Mouse (Mus musculus) heart, embryonic 15.5 days (tissue): ENCODE measurements at regions not wholly inside any gene's neighbourhood (a gene's known extent, or its start where the extent isn't known, plus 50 kb on each side); places are given as distances from the start of the nearest gene placed in this dataset.

ENCODE experiments used
- ATAC-seq: fragments of 200-750 bp; cut with Nextera tagmentation; replicated peaks from 2 replicates; pipeline ENCODE4 v1.8.0; 2017; ENCODE audit warnings: low read depth, moderate TSS enrichment; ENCODE audit not compliant: insufficient number of reproducible peaks, insufficient read depth, low FRiP score
- H3K27ac ChIP-seq: fragments of 300-500 bp; sonication (generic); 2 replicates; pipeline ENCODE4 v1.5.1; 2015; ENCODE audit warnings: mild to moderate bottlenecking, inconsistent platforms
- H3K27me3 ChIP-seq: fragments of 300-500 bp; sonication (generic); 2 replicates; pipeline ENCODE4 v1.6.1; 2015; ENCODE audit warnings: inconsistent platforms
- H3K36me3 ChIP-seq: fragments of 300-500 bp; sonication (generic); 2 replicates; pipeline ENCODE4 v1.6.1; 2015; ENCODE audit warnings: mild to moderate bottlenecking, inconsistent platforms
- H3K4me1 ChIP-seq: fragments of 300-500 bp; sonication (generic); replicated peaks from 2 replicates; pipeline ENCODE4 v1.6.1; 2015; ENCODE audit warnings: inconsistent platforms
- H3K4me2 ChIP-seq: fragments of 300-500 bp; sonication (generic); 2 replicates; pipeline ENCODE4 v1.6.1; 2015; ENCODE audit warnings: inconsistent platforms, mild to moderate bottlenecking, moderate library complexity
- H3K4me3 ChIP-seq: fragments of 300-500 bp; sonication (generic); 2 replicates; pipeline ENCODE4 v1.5.1; 2015; ENCODE audit warnings: mild to moderate bottlenecking, inconsistent platforms
- H3K9ac ChIP-seq: fragments of 300-500 bp; sonication (generic); 2 replicates; pipeline ENCODE4 v1.6.1; 2015; ENCODE audit warnings: mild to moderate bottlenecking, inconsistent platforms
- H3K9me3 ChIP-seq: fragments of 300-500 bp; sonication (generic); replicated peaks from 2 replicates; pipeline ENCODE4 v1.6.1; 2016; ENCODE audit warnings: inconsistent platforms
- WGBS: fragments of 180-500 bp; shearing (Covaris S2); methylation state at CpG from one replicate; pipeline ENCODE4 v1.1.7; 2015; ENCODE audit warnings: mixed read lengths; 5-methylcytosine and 5-hydroxymethylcytosine counted together

GRCm38 (mm10) chr12:71506716-71507115, 197.0 kb downstream of the Dact1 start:
- H3K4me1 ChIP-seq: no peaks in the 10 kb centered on the region
- no peak for ATAC-seq
- no peak overlapping the region for H3K9ac ChIP-seq
- no peaks in the 10 kb centered on the region for H3K27me3 ChIP-seq
- no peak overlapping the region for H3K4me2 ChIP-seq
- WGBS: 58% methylated on average over 1 of the region's 1 CpGs
- H3K9me3 ChIP-seq: no peaks in the 10 kb centered on the region
- H3K36me3 ChIP-seq: no peaks in the 10 kb centered on the region
- H3K4me3 ChIP-seq: no peak overlapping the region
- H3K27ac ChIP-seq: no peak overlapping the region

- Histone ChIP-seq H3K9ac (no peak overlapping the region), H3K4me2 (no peak overlapping the region), H3K36me3 (no peaks in the 10 kb centered on the region), H3K4me3 (no peak overlapping the region), H3K9me3 (no peaks in the 10 kb centered on the region), H3K4me1 (no peaks in the 10 kb centered on the region), H3K27me3 (no peaks in the 10 kb centered on the region), H3K27ac (no peak overlapping the region)
- no peak for ATAC-seq
- WGBS: 71% methylated on average over 7 of the region's 7 CpGs
Measured at GRCm38 (mm10) chr12:71512915-71513612, 203.4 kb downstream of the Dact1 start.

- Histone ChIP-seq H3K9ac (no peak overlapping the region), H3K9me3 (no peaks in the 10 kb centered on the region), H3K4me1 (peaks cover 4% of the 10 kb centered on the region), H3K36me3 (no peaks in the 10 kb centered on the region), H3K27me3 (no peaks in the 10 kb centered on the region; the same call in 1 of the 2 replicates), H3K27ac (no peak overlapping the region), H3K4me2 (no peak overlapping the region), H3K4me3 (no peak overlapping the region)
- 26% methylated on average over 1 of the region's 1 CpGs for WGBS
- no peak for ATAC-seq
Measured at GRCm38 (mm10) chr12:71519520-71519919, 209.8 kb downstream of the Dact1 start.

GRCm38 (mm10) chr12:71521936-71522335, 212.3 kb downstream of the Dact1 start:
- no peak for ATAC-seq

GRCm38 (mm10) chr12:71522451-71522850, 212.8 kb downstream of the Dact1 start:
- H3K9ac ChIP-seq: no peak overlapping the region
- no peaks in the 10 kb centered on the region for H3K36me3 ChIP-seq
- H3K27ac ChIP-seq: no peak overlapping the region
- H3K4me3 ChIP-seq: no peak overlapping the region
- 68% methylated on average over 5 of the region's 5 CpGs for WGBS
- ATAC-seq: no peak
- no peaks in the 10 kb centered on the region; the same call in 1 of the 2 replicates for H3K27me3 ChIP-seq
- H3K9me3 ChIP-seq: no peaks in the 10 kb centered on the region
- no peak overlapping the region for H3K4me2 ChIP-seq
- peaks cover 4% of the 10 kb centered on the region for H3K4me1 ChIP-seq

More at GRCm38 (mm10) chr12:71521936-71522335, 212.3 kb downstream of the Dact1 start:
- Histone ChIP-seq H3K4me2 (no peak overlapping the region), H3K4me1 (peaks cover 4% of the 10 kb centered on the region), H3K27me3 (no peaks in the 10 kb centered on the region; the same call in 1 of the 2 replicates), H3K9ac (no peak overlapping the region), H3K4me3 (no peak overlapping the region), H3K27ac (no peak overlapping the region), H3K36me3 (no peaks in the 10 kb centered on the region), H3K9me3 (no peaks in the 10 kb centered on the region)
- WGBS: 78% methylated on average over 3 of the region's 3 CpGs

- H3K27me3 ChIP-seq: no peaks in the 10 kb centered on the region; the same call in 1 of the 2 replicates
- peaks cover 4% of the 10 kb centered on the region for H3K4me1 ChIP-seq
- no peaks in the 10 kb centered on the region for H3K9me3 ChIP-seq
- H3K27ac ChIP-seq: no peak overlapping the region
- ATAC-seq: no peak
- 4% methylated on average over 6 of the region's 6 CpGs for WGBS
- no peak overlapping the region for H3K4me3 ChIP-seq
- H3K9ac ChIP-seq: no peak overlapping the region
- no peaks in the 10 kb centered on the region for H3K36me3 ChIP-seq
- no peak overlapping the region for H3K4me2 ChIP-seq
Measured at GRCm38 (mm10) chr12:71524156-71524555, 214.5 kb downstream of the Dact1 start.

- no peak overlapping the region for H3K27ac ChIP-seq
- no peaks in the 10 kb centered on the region; the same call in 1 of the 2 replicates for H3K27me3 ChIP-seq
- H3K4me3 ChIP-seq: no peak overlapping the region
- no peaks in the 10 kb centered on the region for H3K36me3 ChIP-seq
- no peak for ATAC-seq
- no peak overlapping the region for H3K4me2 ChIP-seq
- no peaks in the 10 kb centered on the region for H3K9me3 ChIP-seq
- 63% methylated on average over 10 of the region's 10 CpGs for WGBS
- H3K4me1 ChIP-seq: peaks cover 4% of the 10 kb centered on the region
- no peak overlapping the region for H3K9ac ChIP-seq
Measured at GRCm38 (mm10) chr12:71525255-71525927, 215.7 kb downstream of the Dact1 start.

- H3K9me3 ChIP-seq: no peaks in the 10 kb centered on the region
- H3K27me3 ChIP-seq: no peaks in the 10 kb centered on the region; the same call in 1 of the 2 replicates
- no peak for ATAC-seq
- H3K36me3 ChIP-seq: no peaks in the 10 kb centered on the region
- no peak overlapping the region for H3K4me3 ChIP-seq
- peaks cover 4% of the 10 kb centered on the region for H3K4me1 ChIP-seq
- H3K4me2 ChIP-seq: no peak overlapping the region
- no peak overlapping the region for H3K27ac ChIP-seq
- no peak overlapping the region for H3K9ac ChIP-seq
- WGBS: 92% methylated on average over 7 of the region's 7 CpGs
Measured at GRCm38 (mm10) chr12:71526623-71527022, 216.9 kb downstream of the Dact1 start.

GRCm38 (mm10) chr12:71532161-71532560, 222.5 kb downstream of the Dact1 start:
- H3K9me3 ChIP-seq: no peaks in the 10 kb centered on the region
- H3K9ac ChIP-seq: no peak overlapping the region
- 79% methylated on average over 3 of the region's 3 CpGs for WGBS
- no peak for ATAC-seq
- no peak overlapping the region for H3K27ac ChIP-seq
- H3K4me1 ChIP-seq: no peaks in the 10 kb centered on the region
- no peak overlapping the region for H3K4me3 ChIP-seq
- no peaks in the 10 kb centered on the region for H3K27me3 ChIP-seq
- no peaks in the 10 kb centered on the region for H3K36me3 ChIP-seq
- no peak overlapping the region for H3K4me2 ChIP-seq

GRCm38 (mm10) chr12:71532708-71533450, 223.2 kb downstream of the Dact1 start:
- Histone ChIP-seq H3K27me3 (no peaks in the 10 kb centered on the region), H3K27ac (no peak overlapping the region), H3K4me3 (no peak overlapping the region), H3K4me2 (no peak overlapping the region), H3K9ac (no peak overlapping the region), H3K9me3 (no peaks in the 10 kb centered on the region), H3K4me1 (no peaks in the 10 kb centered on the region), H3K36me3 (no peaks in the 10 kb centered on the region)
- no peak for ATAC-seq
- WGBS: 80% methylated on average over 22 of the region's 22 CpGs

GRCm38 (mm10) chr12:71533701-71534100, 224.0 kb downstream of the Dact1 start:
- 84% methylated on average over 9 of the region's 9 CpGs for WGBS
- no peak overlapping the region for H3K9ac ChIP-seq
- H3K27me3 ChIP-seq: no peaks in the 10 kb centered on the region

More at GRCm38 (mm10) chr12:71533701-71534100, 224.0 kb downstream of the Dact1 start:
- H3K4me3 ChIP-seq: no peak overlapping the region
- no peaks in the 10 kb centered on the region for H3K36me3 ChIP-seq
- no peak overlapping the region for H3K27ac ChIP-seq
- H3K4me1 ChIP-seq: 0 out of 2 replicates have a peak, but pooled peaks cover 3% of the 10 kb centered on the region
- no peak overlapping the region for H3K4me2 ChIP-seq
- no peaks in the 10 kb centered on the region for H3K9me3 ChIP-seq
- ATAC-seq: no peak
